Mouse (Mus musculus) liver, embryonic 13.5 days (tissue): ENCODE results near the gene Npas4. TPM values are rescaled to one million over a fixed set of nuclear protein-coding genes. Genes with fewer than 3 reads are reported as not detected.
"Not testable (repeated sequence)": the region's sequence is repeated elsewhere in the genome, so short reads cannot be mapped to it uniquely, and the experiment has no call there.

Source experiments
- ATAC-seq: fragments of 200-750 bp; cut with Nextera tagmentation; 2 replicates; pipeline ENCODE4 v1.8.0; 2017; ENCODE audit warnings: low read depth, mild to moderate bottlenecking, moderate number of reproducible peaks, moderate library complexity
- DNase-seq: peaks from one replicate; pipeline ENCODE4 v3.0.0; 2022
- H3K27ac ChIP-seq: fragments of 300-500 bp; sonication (generic); 2 replicates; pipeline ENCODE4 v1.5.1; 2015; ENCODE audit warnings: moderate library complexity, mild to moderate bottlenecking, inconsistent platforms
- H3K27me3 ChIP-seq: fragments of 300-500 bp; sonication (generic); 2 replicates; pipeline ENCODE4 v1.6.1; 2015; ENCODE audit warnings: mild to moderate bottlenecking, inconsistent platforms
- H3K36me3 ChIP-seq: fragments of 300-500 bp; sonication (generic); 2 replicates; pipeline ENCODE4 v1.6.1; 2015; ENCODE audit warnings: mild to moderate bottlenecking, inconsistent platforms
- H3K4me1 ChIP-seq: fragments of 300-500 bp; sonication (generic); replicated peaks from 2 replicates; pipeline ENCODE4 v1.6.1; 2015; ENCODE audit warnings: inconsistent platforms
- H3K4me2 ChIP-seq: fragments of 300-500 bp; sonication (generic); 2 replicates; pipeline ENCODE4 v1.6.1; 2015; ENCODE audit warnings: inconsistent platforms, mild to moderate bottlenecking, moderate library complexity
- H3K4me3 ChIP-seq: fragments of 300-500 bp; sonication (generic); replicated peaks from 2 replicates; pipeline ENCODE4 v1.5.1; 2015; ENCODE audit warnings: mild to moderate bottlenecking, inconsistent platforms
- H3K9ac ChIP-seq: fragments of 300-500 bp; sonication (generic); 2 replicates; pipeline ENCODE4 v1.6.1; 2015; ENCODE audit warnings: mild to moderate bottlenecking, inconsistent platforms
- H3K9me3 ChIP-seq: fragments of 300-500 bp; sonication (generic); replicated peaks from 2 replicates; pipeline ENCODE4 v1.6.1; 2016; ENCODE audit warnings: inconsistent platforms
- WGBS: fragments of 180-500 bp; shearing (Covaris S2); methylation state at CpG from one replicate; pipeline ENCODE4 v1.1.7; 2015; ENCODE audit not compliant: insufficient replicate concordance; 5-methylcytosine and 5-hydroxymethylcytosine counted together
- polyA plus RNA-seq: library from polyadenylated mRNA; unstranded; fragments of >200 nt; fragmentation: Nextera tagmentation; extraction: Ambion mirVana; gene quantifications from 2 replicates; pipeline ENCODE4 v1.2.1, GENCODE M21; 2015

Npas4 gene
- polyA plus RNA-seq, 1 experiment from 2014 or later, result not detected

DNA sequence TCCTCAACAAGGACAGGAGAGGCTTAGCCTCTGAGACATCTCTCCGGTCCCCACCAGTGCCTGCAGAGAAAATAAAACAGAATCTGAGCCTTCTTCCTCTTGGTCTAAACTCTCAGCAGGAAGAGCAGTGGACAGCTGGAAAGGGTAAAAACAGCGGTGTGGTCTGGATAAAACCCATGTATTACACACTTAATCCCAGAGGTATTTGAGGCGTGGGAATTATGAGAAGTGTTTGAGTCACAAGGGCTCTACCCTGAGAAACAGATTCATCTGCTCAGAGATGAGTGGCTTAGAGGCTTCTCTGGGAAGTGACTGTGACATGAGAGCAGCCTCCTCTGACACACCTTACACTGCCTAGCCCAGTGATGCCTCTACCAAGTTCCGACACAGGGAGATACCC is 27.5 kb upstream of the Npas4 start:
- H3K4me1 ChIP-seq, result peaks cover 7% of the 10 kb centered on the region
- no peak overlapping the region for H3K9ac ChIP-seq
- no peaks in the 10 kb centered on the region for H3K9me3 ChIP-seq
- H3K4me2 ChIP-seq, result no peak overlapping the region
- no peak for DNase-seq
- no peak for ATAC-seq
- no peak overlapping the region for H3K27ac ChIP-seq
- no peaks in the 10 kb centered on the region for H3K36me3 ChIP-seq
- H3K4me3 ChIP-seq, result no peak overlapping the region
- peaks cover 4% of the 10 kb centered on the region; the same call in 1 of the 2 replicates for H3K27me3 ChIP-seq
- 68% methylated on average over 4 of the region's 4 CpGs for WGBS

DNA sequence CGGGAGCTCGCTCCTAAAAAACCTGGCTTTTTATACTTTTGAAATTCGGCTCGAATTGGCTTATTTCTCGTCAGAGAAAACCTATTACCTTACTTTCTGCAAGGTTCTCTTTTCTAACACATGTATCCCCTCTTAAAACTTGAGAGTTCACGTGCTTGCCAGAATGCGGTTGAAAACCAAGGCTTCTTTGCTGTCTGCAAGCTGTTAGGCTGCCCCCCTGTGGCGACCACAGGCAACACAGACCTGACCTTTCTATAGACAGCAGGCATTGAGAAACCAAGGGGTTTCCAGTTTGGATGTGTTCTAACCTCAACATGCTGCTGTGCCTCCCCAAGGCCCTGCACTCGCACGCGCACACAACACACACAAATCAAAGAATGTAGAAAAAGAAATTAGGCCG is 26.7 kb upstream of the Npas4 start:
- ATAC-seq (no peak), DNase-seq (peak; percentile 60)
- no peaks in the 10 kb centered on the region for H3K9me3 ChIP-seq
- no peak overlapping the region for H3K9ac ChIP-seq
- 16% methylated on average over 12 of the region's 12 CpGs for whole genome bisulfite sequencing
- no peak overlapping the region for H3K27ac ChIP-seq
- peaks cover 7% of the 10 kb centered on the region; the same call in 1 of the 2 replicates for H3K27me3 ChIP-seq
- no peak overlapping the region for H3K4me3 ChIP-seq
- H3K4me2 ChIP-seq, result no peak overlapping the region
- no peaks in the 10 kb centered on the region for H3K36me3 ChIP-seq
- H3K4me1 ChIP-seq, result peaks cover 7% of the 10 kb centered on the region

- ATAC-seq, result no peak
- H3K36me3 ChIP-seq, result no peaks in the 10 kb centered on the region
- no peak for DNase-seq
- WGBS, result 36% methylated on average over 10 of the region's 10 CpGs
- H3K27me3 ChIP-seq, result peaks cover 7% of the 10 kb centered on the region; the same call in 1 of the 2 replicates
- no peak overlapping the region for H3K27ac ChIP-seq
- H3K9ac ChIP-seq, result no peak overlapping the region
- H3K4me3 ChIP-seq, result no peak overlapping the region
- no peak overlapping the region for H3K4me2 ChIP-seq
- no peaks in the 10 kb centered on the region for H3K9me3 ChIP-seq
- H3K4me1 ChIP-seq, result peaks cover 7% of the 10 kb centered on the region
Observed at GRCm38 (mm10) chr19:5016221-5016742, 26.2 kb upstream of the Npas4 start.

GRCm38 (mm10) chr19:5014961-5015398 is 24.9 kb upstream of the Npas4 start:
- no peaks in the 10 kb centered on the region for H3K36me3 ChIP-seq
- H3K9ac ChIP-seq, result no peak overlapping the region
- H3K4me2 ChIP-seq, result no peak overlapping the region
- H3K27me3 ChIP-seq, result peaks cover 7% of the 10 kb centered on the region; the same call in 1 of the 2 replicates
- H3K4me3 ChIP-seq, result no peak overlapping the region
- 14% methylated on average over 8 of the region's 8 CpGs for WGBS
- peaks cover 7% of the 10 kb centered on the region for H3K4me1 ChIP-seq
- DNase-seq (no peak), ATAC-seq (no peak)
- no peaks in the 10 kb centered on the region for H3K9me3 ChIP-seq
- no peak overlapping the region for H3K27ac ChIP-seq

DNA sequence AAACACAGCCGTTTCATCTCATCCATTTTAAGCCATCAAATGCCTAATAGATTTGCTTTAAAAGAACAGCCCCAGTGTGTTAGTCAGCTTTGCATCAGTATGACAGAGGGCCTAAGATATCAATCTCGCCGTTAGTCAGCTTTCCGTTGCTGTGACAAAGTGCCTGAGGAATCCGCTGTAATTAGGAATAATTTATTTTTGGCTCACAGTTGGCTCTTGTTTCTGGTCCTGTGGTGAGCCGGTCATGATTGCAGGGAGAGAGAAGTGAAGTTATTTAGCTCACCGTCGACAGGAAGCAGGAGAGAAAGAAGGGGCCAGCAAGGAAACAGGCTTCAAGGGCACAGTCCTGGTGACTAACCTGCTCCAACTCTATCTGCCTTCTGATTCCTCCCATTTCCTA is 23.0 kb upstream of the Npas4 start:
- H3K9ac ChIP-seq, result no peak overlapping the region
- H3K9me3 ChIP-seq, result no peaks in the 10 kb centered on the region
- WGBS, result 43% methylated on average over 8 of the region's 8 CpGs
- H3K4me3 ChIP-seq, result no peak overlapping the region
- peaks cover 7% of the 10 kb centered on the region; the same call in 1 of the 2 replicates for H3K27me3 ChIP-seq
- H3K4me1 ChIP-seq, result peaks cover 7% of the 10 kb centered on the region
- no peak overlapping the region for H3K27ac ChIP-seq
- H3K4me2 ChIP-seq, result no peak overlapping the region
- H3K36me3 ChIP-seq, result no peaks in the 10 kb centered on the region
- ATAC-seq, result no peak
- DNase-seq, result no peak

DNA sequence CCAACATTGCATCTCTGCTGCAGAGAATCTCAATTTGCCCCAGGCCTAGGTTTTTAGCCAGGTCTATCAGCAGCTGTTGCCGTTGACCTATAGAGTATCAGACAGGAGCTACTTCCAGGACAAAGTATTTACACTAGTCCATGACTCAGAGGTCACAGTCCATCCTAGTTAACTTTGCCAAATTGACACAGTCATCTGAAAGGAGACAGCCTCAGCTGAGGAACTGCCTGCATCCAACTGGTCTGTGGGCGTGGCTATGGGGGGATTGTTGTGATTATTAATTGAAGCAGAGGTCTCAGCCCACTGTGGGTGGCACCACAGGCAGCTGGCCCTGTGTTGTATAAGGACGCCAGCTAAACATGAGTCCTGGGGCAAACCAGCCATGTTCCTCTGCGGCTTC is 14.8 kb upstream of the Npas4 start:
- DNase-seq (no peak), ATAC-seq (no peak)
- no peak overlapping the region for H3K4me2 ChIP-seq
- H3K27ac ChIP-seq, result no peak overlapping the region
- no peak overlapping the region for H3K4me3 ChIP-seq
- no peaks in the 10 kb centered on the region for H3K9me3 ChIP-seq
- no peak overlapping the region for H3K9ac ChIP-seq
- H3K36me3 ChIP-seq, result no peaks in the 10 kb centered on the region
- 43% methylated on average over 4 of the region's 4 CpGs for WGBS
- peaks cover 24% of the 10 kb centered on the region for H3K27me3 ChIP-seq
- H3K4me1 ChIP-seq, result peaks cover 7% of the 10 kb centered on the region; the same call in 1 of the 2 replicates

- not testable (repeated sequence) for H3K9me3 ChIP-seq, H3K9ac ChIP-seq, H3K4me1 ChIP-seq, DNase-seq, ATAC-seq, H3K36me3 ChIP-seq, H3K4me2 ChIP-seq, H3K27ac ChIP-seq, H3K4me3 ChIP-seq
- WGBS, result 20% methylated on average over 2 of the region's 2 CpGs
- H3K27me3 ChIP-seq, result peaks cover 32% of the 10 kb centered on the region
Observed at GRCm38 (mm10) chr19:5003644-5004043, 13.5 kb upstream of the Npas4 start.

- Histone ChIP-seq H3K4me1 (peaks cover 7% of the 10 kb centered on the region; the same call in 1 of the 2 replicates), H3K27ac (no peak overlapping the region), H3K36me3 (no peaks in the 10 kb centered on the region), H3K9me3 (no peaks in the 10 kb centered on the region), H3K4me2 (peak overlapping the region; percentile 33), H3K9ac (no peak overlapping the region), H3K27me3 (peaks cover 45% of the 10 kb centered on the region), H3K4me3 (no peak overlapping the region)
- ATAC-seq, result no peak; the same call in 1 of the 2 replicates
- peak; percentile 45 for DNase-seq
- WGBS, result 4% methylated on average over 39 of the region's 39 CpGs
Observed at GRCm38 (mm10) chr19:5001666-5002406, 11.7 kb upstream of the Npas4 start.

DNA sequence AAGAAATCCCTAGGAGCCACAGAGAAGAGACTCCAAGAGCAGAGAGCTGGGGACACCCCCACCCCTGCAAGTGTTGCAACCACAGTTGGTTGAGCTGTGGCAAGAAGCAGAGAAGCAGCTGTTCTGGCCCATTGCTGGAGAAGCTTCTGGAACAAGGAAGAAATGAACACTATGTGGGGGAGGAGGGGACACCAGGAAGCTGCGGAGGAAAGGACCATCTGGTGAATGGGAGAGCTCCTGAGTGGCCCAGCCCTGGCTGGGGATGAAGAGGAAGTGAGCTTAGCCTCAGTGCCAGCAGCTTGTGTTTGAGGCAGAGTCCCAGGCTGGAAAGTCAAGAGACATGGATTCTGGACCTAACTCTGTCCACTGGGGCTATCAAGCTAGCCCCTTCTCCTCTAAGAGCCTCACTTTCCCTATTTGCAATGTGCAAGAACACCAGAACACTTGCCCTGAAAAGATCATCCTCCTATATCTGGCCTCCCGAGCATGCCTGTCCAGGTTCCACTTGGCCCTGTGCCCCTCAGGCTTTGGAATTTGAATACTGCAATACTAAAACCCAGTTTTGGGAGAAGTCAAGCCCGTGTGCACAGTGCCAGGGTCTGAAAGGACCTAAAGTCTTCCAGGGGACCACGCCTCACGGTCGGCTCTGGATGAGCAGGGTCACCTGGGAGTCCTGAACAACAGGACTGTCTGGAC is 9.5 kb upstream of the Npas4 start:
- Histone ChIP-seq H3K9ac (no peak overlapping the region), H3K27me3 (peaks cover 52% of the 10 kb centered on the region), H3K4me3 (no peak overlapping the region), H3K27ac (no peak overlapping the region), H3K9me3 (no peaks in the 10 kb centered on the region), H3K4me1 (peaks cover 7% of the 10 kb centered on the region; the same call in 1 of the 2 replicates), H3K4me2 (no peak overlapping the region), H3K36me3 (no peaks in the 10 kb centered on the region)
- DNase-seq (no peak), ATAC-seq (no peak)
- WGBS, result 49% methylated on average over 6 of the region's 6 CpGs

DNA sequence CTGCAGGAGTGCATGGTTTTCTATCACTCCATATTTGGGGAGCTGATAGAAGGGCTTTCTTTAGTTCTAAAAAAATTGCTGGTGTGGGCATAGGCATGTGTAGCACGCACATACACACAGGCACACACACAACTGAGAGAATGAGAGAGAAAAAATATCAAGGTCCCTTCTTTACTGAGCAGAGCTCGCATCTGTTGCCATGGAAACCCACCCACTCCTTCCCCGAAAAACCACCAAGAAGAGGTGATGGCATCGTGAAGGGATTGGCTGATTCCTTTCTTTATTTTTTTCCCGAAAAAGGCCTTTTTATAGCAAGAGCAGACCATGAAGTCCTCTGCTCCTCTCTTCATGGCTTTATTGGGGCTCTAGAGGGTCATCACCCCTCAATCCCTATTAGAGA is 3.9 kb upstream of the Npas4 start:
- no peak overlapping the region for H3K9ac ChIP-seq
- no peak overlapping the region for H3K4me3 ChIP-seq
- no peak for ATAC-seq
- 42% methylated on average over 5 of the region's 5 CpGs for WGBS
- H3K27ac ChIP-seq, result no peak overlapping the region
- H3K9me3 ChIP-seq, result no peaks in the 10 kb centered on the region
- H3K4me2 ChIP-seq, result no peak overlapping the region
- H3K4me1 ChIP-seq, result no peaks in the 10 kb centered on the region
- no peaks in the 10 kb centered on the region for H3K36me3 ChIP-seq
- H3K27me3 ChIP-seq, result peaks cover 69% of the 10 kb centered on the region
- DNase-seq, result no peak

GRCm38 (mm10) chr19:4992904-4993303 is 2.8 kb upstream of the Npas4 start:
- WGBS, result 1% methylated on average over 9 of the region's 9 CpGs
- H3K4me1 ChIP-seq, result no peaks in the 10 kb centered on the region
- no peak overlapping the region for H3K4me3 ChIP-seq
- H3K36me3 ChIP-seq, result no peaks in the 10 kb centered on the region
- peaks cover 60% of the 10 kb centered on the region for H3K27me3 ChIP-seq
- ATAC-seq (no peak), DNase-seq (no peak)
- no peak overlapping the region for H3K9ac ChIP-seq
- H3K4me2 ChIP-seq, result no peak overlapping the region
- no peak overlapping the region for H3K27ac ChIP-seq
- no peaks in the 10 kb centered on the region for H3K9me3 ChIP-seq
